Mouse (Mus musculus) heart, postnatal 0 days (tissue): ENCODE results near the gene Fam168a.

Experiments
- CTCF ChIP-seq: IDR thresholded peaks from 2 replicates; pipeline ENCODE4 v1.5.1; 2016; ENCODE audit warnings: antibody characterized with exemption, control low read depth, low read depth
- EP300 ChIP-seq: IDR thresholded peaks from 2 replicates; pipeline ENCODE4 v1.6.1; 2016; ENCODE audit warnings: antibody characterized with exemption, low read depth

DNA sequence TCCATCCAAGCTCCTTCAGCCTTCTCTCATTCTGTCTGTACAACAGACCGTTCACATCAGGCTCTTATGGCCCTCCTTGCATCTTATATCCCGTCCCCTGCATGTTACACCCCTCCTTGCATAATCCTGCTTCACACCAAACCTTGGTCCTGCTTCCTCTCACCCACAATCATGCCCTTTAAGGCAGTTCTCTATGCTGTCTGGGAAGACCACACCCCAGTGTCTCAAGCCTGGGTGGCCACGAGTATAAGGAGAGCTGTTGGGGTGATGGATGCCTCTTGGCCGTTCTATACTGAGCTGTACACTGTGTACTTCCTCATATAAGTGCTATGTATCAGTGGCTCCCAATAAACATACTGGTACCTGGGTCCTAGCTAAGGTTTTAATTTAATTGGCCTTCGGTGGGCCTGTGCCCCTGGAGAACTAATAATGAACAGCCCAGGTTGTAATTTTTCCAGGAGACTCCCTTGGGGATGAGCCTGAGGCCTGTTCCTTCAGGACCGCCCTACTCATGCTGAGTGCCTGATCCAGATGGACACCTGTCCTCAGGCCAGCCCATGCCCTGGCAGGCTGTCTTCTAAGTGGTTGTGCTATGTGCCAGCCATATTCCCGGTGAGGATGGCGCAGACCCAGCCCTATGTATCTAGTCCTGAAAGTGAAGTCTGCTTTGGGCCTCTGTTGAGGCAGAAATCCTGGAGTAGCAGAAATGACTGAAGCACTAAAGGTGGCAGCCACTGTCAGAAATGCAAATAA, 163.6 kb downstream of the Fam168a start:
- TF ChIP-seq CTCF (no peak), EP300 (no peak)
